Mouse (Mus musculus): ENCODE measurements at regions not wholly inside any gene's neighbourhood (a gene's known extent, or its start where the extent isn't known, plus 50 kb on each side); places are given as distances from the start of the nearest gene placed in this dataset.

DNA sequence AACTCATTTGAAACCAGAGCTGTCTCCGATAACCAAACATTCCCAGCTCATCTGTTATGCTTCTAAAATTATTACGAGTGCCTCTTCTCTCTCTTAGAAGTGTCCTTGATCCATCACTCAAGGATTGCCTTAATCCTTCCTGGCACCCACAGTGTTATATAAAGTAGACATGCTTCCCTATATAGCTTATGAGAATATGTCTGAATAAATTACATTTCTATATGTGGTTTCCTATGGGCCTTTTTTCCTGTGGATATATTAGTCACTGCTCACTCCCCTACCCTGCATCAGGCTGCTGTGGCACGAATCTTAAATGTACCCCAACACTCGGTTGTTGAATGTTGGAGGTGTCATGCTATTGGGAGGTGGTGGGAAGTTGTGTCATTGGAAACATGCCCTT, 100.3 kb downstream of the Eif4e start:
- TF ChIP-seq ZNF384 (IDR thresholded peaks at IDR 0.05; ENCODE audit: low read depth, low read length) (no peak), CTCF (IDR thresholded peaks at IDR 0.05 in 2 of 3, conservative IDR thresholded peaks at IDR 0.05 in 1 of 3; ENCODE audit: control insufficient read depth in 1 of 3, insufficient read depth in 1 of 3, low read depth in 2 of 3, low read length in 3 of 3, poor library complexity in 1 of 3, severe bottlenecking in 1 of 3) (no peak), EP300 (IDR thresholded peaks at IDR 0.05; ENCODE audit: low read depth in 1 of 2, low read length in 2 of 2) (no peak), TCF12 (IDR thresholded peaks at IDR 0.05; ENCODE audit: low read depth, low read length) (no peak), CHD1 (IDR thresholded peaks at IDR 0.05; ENCODE audit: low read depth, low read length) (no peak), TAL1 (IDR thresholded peaks at IDR 0.05; ENCODE audit: low read length) (no peak), POLR2A (IDR thresholded peaks at IDR 0.05; ENCODE audit: control insufficient read depth in 1 of 2, insufficient read depth in 1 of 2, low read depth in 1 of 2, low read length in 2 of 2, poor library complexity in 1 of 2) (no peak), SMC3 (IDR thresholded peaks at IDR 0.05; ENCODE audit: low read depth, low read length) (no peak), HCFC1 (IDR thresholded peaks at IDR 0.05; ENCODE audit: low read depth, low read length) (no peak)
